Mouse (Mus musculus) erythroid progenitor cell, adult 5-6 weeks (primary cell): ENCODE data around the gene Slc2a9. TPM values are rescaled to one million over a fixed set of nuclear protein-coding genes. Genes with fewer than 3 reads are reported as not detected.

Source experiments
- ATAC-seq: replicated peaks from 2 replicates; pipeline ENCODE4 v1.8.0; 2016; ENCODE audit warnings: moderate number of reproducible peaks, mild to moderate bottlenecking, moderate TSS enrichment, inconsistent platforms; ENCODE audit not compliant: poor library complexity, low FRiP score, severe bottlenecking
- total RNA-seq, 2 experiments: library from RNA; stranded (forward) in 1 of 2; stranded (reverse) in 1 of 2; fragments of 150-400 nt in 1 of 2; fragments of 186-747, 209-891 nt in 1 of 2; gene quantifications; 2 replicates each; pipeline versions ENCODE4 v1.2.3 to v1.2.4; 2015 to 2017; ENCODE audit warnings: low replicate concordance in 2 of 2

The Slc2a9 gene
- total RNA-seq, 2 experiments from 2014 or later = not detected

DNA sequence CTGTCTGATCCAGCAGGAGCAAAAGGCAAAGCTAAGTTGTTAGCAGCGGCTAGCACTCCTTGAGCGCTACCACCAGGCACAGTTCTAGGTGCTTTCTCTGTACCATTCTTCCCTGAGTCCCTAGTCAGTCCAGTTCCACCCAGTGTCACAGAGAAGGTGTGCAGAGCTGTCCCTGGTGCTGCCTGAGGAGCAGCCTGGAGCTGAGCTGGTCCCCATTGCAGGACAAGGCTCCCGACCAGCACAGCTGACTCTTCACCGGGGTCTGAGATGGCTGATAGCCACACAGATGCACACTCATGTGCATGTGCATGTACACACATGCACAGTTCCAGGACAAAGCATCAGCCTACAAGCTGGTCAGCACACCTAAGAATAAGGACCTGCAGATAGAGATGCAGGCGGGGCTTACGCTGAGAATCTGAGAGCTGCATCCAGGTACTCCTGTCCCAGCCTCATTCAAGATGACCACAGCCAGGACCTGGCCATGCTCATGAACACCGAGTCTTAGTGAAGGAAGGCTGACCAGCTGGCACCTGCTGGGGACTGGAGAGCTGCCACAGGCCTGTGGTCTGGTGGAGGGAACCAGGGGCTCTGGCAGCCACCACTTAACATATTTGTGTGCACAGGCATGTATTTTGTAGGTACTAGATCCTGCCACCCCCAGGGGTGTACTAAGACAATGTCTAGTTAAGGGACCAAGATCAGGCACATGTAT lies 25.1 kb downstream of the Slc2a9 start:
- 0 out of 2 replicates have a peak, but pooled peaks have one; percentile 25 for ATAC-seq

DNA sequence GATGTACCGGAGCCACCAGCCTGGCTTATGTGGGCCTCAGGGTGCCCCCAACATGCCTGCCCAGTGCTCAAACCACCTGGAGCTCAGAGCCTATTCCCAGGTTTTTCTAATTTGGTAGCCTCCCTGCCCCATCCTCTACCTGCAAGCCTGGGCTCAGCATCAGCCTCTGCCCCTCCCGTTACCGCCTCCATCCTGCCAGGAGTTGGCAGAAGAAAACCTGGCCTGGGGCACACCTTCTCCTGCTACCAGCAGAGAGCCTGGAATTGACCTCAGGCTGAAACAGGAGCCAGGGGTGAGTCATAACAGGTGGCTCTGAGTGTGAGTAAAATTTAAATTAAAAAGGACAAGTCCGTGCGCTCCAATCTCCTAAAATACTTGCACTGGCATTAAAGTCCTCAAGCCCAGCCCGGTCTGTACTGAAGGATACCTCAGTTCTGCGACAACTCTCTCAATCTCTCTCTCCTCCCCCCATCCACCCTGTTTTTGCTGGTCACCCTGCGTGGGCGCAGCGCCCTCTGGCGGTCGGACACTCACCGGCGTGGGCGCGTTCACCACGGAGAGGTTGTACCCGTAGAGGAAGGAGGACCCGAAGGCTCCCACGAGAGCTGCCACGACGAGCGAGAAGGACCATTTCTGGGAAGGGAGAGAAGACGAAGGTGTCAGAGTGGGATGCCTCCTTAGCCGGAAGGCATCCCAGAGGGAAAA lies 25.9 kb downstream of the Slc2a9 start:
- no peak for ATAC-seq

DNA sequence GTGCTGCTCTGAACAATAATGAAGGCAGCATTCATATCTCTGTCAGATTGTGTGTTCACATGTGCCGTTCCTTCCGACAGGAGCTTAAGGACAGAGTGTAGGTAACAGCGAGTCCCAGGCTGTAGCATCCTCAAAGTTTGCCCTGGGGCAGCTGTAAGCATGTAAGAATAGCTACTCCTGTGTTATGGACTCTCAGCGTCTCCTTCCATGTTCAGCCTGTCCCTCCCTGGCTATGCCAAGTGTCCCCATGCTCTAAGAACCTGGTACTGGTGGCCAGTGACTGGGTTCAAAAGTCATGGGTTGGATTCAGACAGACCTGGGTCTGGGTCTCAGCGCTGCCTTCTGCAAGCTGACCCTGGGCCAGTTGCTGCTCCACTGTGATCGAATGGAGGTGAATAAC lies 32.1 kb downstream of the Slc2a9 start:
- no peak for ATAC-seq

DNA sequence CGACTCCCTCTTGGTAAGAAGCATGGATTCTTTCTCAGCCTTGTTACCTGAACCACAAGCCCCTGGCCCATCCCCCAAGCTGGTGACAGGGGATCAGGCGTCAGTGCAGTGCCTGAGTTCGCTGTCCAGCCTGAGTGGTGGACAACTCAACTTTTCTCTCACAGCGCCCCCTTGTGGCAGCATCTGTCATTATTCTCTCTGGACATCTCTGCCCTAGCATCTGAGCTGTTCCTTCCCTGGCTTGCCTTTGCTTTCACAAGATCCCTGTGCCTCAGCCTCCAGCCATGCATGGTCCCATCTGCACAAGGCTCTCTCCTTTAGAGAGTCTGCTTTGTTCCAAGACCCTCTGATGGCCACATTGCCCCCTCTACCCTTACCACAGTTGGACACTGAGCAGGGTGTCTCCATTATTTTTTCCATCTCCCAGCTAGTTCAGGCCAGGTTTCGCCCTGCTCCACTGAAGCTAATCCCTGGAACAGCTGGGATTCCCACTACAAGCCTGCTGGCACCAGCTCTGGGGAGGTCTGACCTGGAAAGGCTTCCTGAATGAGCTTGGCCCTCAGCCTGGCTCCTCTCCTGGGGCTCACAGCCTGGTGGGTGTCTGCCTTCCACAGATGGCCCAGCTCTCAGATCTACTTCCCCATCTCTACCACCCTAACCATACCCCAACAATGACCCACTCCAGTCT lies 32.9 kb downstream of the Slc2a9 start:
- ATAC-seq = 0 out of 2 replicates have a peak, but pooled peaks have one; percentile 42

GRCm38 (mm10) chr5:38466569-38467110 lies 36.3 kb downstream of the Slc2a9 start:
- ATAC-seq = no peak

DNA sequence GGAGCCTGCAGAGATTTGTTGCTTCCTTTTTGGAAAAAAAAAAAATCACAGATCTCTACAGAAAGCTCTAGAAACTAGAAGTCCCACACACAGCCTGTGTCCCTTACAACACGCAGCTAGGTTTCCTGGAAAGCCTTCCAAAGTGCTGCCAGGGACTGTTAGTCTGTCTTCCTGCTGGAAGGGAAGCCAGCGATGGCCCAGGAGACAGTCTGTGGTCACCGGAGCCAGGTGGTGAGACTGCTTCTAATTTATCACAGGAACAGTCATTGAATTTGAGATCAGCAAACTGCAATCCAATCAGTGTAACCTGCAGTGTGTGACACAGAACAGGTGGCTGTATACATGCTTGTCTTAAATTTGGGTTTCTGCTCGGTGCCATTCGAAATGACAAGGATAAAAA lies 41.7 kb downstream of the Slc2a9 start:
- no peak for ATAC-seq

- no peak for ATAC-seq
Observed at GRCm38 (mm10) chr5:38450936-38451335, 52.0 kb downstream of the Slc2a9 start.

DNA sequence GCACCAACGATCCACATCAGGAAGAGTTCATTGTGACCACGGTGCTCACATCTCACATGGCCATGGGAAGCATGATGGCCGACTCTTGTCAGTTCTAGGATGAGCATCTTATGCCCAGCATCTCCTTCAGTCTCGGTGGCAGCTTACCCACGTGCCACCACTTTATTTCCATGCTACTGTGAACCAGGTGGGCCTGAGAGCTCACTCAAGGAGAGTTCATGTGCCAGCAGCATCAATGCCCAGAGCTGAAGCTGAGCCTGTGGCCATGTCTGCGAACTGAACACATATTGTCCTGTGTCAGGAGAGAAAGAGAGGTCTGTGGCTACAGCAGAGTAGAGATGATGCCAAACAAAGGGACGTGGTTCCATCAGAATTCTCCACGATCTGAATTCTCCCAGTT lies 53.3 kb downstream of the Slc2a9 start:
- ATAC-seq = no peak

GRCm38 (mm10) chr5:38448121-38448520 lies 54.8 kb downstream of the Slc2a9 start:
- ATAC-seq = no peak

- no peak for ATAC-seq
Observed at GRCm38 (mm10) chr5:38446316-38446975, 56.5 kb downstream of the Slc2a9 start.

GRCm38 (mm10) chr5:38441088-38441839 lies 61.7 kb downstream of the Slc2a9 start:
- no peak for ATAC-seq

DNA sequence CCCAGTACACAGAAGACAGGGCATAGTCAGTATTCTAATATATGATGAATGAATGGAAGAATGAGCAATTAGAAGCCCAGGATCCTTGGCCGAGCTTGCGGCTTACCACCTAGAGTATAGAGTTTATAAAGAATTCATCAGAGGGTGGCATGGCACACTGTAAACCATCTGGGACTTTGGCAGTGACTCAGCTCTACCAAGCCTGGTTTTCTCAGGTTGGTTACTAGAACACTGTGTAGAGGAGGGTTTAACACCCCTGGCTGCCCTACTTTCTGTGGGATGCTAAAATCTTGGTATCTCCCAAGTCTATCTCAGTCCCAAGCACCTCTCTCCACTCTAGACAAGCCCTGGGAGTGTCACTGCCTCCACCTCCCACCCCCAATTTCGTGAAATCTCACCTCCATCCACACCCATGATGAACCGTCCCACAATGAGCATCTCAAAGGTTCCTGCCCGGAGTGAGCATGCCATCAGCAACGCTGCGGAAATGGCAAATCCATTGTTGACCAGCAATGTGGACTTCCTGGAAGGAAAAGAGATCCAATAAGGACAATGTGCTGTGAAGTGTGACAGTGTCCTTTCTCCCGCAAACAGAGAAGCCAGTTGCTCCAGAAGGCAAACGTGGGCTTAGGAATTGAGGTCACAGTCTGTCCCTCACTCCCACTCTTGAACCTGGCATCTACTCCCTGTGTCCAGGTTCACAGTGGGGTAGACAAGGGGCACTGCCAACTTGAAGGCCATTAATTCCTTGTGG lies 62.5 kb downstream of the Slc2a9 start:
- no peak for ATAC-seq

- ATAC-seq = no peak
Observed at GRCm38 (mm10) chr5:38436681-38437080, 66.3 kb downstream of the Slc2a9 start.

DNA sequence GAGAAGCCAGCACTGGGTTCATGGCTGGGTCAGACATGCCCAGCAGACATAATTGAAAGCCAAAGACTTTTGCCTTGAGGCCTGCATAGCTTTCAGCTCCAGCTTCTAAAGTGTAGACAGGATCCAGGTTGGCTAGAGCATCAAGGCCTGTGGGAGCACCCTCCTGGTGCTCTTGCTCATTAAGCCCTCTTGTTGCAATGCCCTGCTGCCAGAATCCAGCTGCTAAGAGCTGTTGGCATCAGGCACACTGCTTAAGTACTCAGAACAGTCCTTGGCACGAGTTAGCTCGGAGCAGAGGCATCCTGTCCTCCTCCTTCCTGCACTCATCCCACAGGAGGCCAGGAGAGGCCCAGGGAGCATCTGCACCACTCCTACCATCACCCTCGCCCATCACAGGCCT lies 68.1 kb downstream of the Slc2a9 start:
- ATAC-seq = no peak

GRCm38 (mm10) chr5:38431201-38431600 lies 71.7 kb downstream of the Slc2a9 start:
- no peak for ATAC-seq

DNA sequence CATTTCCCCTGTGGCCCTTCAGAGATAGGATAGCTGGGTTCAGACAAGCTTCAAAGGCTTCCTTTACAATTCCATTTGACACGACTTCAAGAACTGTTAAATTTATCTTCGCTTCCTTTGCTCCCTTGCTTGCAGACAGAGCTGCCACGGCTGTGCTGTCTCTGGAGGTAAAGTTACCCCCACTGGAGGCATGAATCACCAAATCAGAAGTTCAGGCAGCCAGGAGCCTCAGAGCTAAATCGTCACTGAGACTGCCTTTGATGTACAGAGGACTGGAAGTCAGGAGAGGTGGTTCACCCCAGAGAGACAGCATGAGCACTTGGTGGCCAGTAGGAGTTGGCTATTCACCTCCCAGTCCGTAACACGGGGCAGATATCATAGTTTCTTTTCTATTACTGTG lies 73.8 kb downstream of the Slc2a9 start:
- ATAC-seq = no peak

DNA sequence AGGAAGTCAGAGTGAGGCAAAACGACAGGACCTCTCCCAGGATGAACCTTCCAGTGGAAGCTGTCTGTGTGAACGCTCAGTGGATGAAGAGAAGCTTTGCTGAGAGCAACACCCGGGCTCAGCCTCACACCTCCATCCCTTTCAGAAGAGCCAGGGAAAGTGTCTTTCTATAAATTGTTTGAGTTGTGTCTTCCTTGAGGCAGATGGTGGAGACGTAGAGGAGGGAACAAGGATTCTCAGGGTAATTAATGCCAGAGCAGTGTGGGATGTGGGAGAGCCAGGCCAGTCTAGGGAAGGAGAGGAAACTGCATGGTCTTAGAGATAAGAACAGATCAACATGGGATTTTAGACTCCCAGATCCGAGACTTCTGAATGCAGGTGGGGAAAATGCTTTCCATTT lies 75.2 kb downstream of the Slc2a9 start:
- no peak for ATAC-seq

- ATAC-seq = no peak
Observed at GRCm38 (mm10) chr5:38425569-38425968, 77.4 kb downstream of the Slc2a9 start.

GRCm38 (mm10) chr5:38422426-38422825 lies 80.5 kb downstream of the Slc2a9 start:
- ATAC-seq = no peak
